Mouse (Mus musculus): Measurements from ENCODE around the gene Gm49450.

Gm49450 gene

DNA sequence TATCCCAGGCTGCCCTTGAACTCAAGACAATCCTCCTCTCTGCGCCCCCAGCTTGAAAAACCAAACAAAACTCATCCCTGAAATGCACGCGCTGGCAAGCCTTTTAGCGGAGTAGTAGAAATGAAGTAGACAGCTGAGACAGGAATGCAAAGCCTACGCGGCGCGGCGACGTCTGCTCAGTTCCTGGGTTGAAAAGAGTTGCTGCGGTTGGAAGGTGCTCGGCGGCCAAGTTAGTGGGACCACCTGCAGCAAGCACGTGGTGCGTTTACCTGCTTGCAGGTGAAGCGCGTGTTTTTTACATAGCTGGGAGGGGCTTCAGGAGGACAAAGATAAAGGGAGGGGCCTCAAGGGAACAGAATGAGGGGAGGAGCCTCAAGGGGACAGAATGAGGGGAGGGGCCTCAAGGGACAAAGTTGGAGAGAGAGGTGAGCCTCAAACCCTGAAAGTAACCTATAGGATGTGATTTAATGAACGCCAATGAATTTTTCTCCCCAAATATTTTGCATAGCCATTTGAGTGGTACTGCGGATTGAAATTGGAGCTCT is 62.1 kb downstream of the Gm49450 start:
- no peak for DNase-seq (ENCODE audit: low spot score)

DNA sequence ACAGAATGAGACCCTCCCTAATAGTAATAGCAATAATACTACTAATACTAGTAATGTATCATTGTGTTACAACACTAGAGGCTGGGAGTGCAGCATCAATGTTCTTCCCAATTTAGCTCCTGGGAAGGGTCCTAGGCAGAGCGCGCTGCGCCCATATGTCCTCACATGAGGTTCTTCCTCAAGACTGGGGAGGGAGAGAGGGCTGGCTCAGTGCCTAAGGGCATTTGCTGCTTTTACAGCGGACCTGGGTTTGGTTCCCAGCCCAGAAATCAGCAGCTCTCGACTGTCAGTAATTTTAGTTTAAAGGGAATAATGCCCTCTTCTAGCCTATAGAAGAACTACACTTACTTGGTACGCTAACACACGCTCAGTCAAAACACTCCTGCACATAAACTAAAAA is 65.8 kb downstream of the Gm49450 start:
- DNase-seq (ENCODE audit: low spot score) = no peak

DNA sequence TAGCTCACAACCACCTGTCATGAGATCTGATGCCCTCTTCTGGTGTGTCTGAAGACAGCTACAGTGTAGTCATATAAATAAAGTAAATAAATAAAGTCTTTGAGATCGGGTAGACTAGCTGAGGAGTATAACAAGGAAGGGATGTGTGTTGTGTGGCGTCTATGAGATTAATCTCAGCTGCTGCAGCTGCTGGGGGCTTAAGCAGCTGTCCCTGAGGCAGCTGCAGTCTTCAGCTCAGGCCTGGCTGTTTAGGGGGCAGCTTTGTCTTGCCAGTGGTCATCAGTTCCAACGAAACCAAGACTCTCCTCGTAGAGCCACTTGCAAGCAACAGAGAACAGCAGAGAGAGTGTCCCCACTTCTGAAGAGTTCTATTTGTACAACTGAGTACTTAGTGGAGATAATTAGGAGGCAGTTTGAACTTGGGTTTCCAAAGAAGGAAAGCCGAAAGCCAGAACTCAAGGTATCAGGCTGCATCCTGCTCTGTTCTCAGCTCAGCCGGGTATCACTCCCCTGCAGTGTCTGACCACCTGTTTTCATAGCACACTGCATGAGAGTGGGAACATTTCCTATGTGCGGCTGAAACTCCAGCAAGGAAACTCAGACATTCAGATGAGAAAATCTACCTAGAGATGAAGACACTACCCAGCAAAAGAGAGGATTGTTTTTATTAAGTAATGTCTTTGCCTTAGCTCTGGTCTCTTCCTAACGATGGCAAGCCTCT is 66.5 kb downstream of the Gm49450 start:
- DNase-seq (ENCODE audit: low spot score) = no peak

DNA sequence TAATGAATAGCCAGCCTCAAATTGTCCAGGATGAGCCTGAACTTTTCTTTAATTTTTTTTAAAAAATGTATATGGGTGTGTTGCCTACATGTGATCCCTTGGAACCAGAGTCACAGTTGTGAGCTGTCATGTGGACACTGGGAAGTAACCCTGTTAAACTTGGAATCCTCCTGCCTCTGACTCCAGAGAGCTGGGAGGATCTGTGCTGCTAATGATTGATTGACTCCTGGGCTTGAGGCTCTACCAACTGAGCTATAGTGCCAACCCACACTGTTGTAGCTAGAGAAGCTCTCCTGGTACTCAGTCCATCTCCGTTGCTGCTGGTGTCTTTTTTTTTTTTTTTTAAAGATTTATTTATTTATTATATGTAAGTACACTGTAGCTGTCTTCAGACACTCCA is 69.2 kb downstream of the Gm49450 start:
- DNase-seq (ENCODE audit: low spot score) = no peak

DNA sequence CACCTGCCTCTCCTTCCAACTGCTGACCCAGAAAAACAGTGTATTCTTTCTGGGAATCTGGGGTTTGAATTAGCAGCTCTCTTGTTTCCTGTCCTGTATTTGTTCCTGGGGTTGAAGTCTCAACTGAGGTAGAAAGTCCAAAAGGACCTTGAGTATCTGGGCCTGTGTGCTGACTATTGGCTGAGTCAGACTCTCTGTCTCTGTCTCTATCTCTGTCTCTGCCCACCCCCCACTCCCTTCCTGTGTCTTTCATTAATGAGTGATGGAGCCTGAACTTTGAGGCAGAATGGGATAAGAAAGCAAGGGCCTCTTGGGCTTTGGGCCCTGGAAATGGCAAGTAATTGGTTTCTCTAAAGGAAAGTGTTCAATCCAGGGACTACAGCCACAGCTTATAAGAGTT is 69.7 kb downstream of the Gm49450 start:
- DNase-seq (ENCODE audit: low spot score) = no peak

All from urinary bladder, postnatal 25 days (tissue).